Mouse (Mus musculus): ENCODE results near the gene Bap1.

Bap1 gene

GRCm38 (mm10) chr14:31233070-31233995, 17.9 kb upstream of the Bap1 start:
- DNase-seq (ENCODE audit: low read depth, low spot score), result no peak

DNA sequence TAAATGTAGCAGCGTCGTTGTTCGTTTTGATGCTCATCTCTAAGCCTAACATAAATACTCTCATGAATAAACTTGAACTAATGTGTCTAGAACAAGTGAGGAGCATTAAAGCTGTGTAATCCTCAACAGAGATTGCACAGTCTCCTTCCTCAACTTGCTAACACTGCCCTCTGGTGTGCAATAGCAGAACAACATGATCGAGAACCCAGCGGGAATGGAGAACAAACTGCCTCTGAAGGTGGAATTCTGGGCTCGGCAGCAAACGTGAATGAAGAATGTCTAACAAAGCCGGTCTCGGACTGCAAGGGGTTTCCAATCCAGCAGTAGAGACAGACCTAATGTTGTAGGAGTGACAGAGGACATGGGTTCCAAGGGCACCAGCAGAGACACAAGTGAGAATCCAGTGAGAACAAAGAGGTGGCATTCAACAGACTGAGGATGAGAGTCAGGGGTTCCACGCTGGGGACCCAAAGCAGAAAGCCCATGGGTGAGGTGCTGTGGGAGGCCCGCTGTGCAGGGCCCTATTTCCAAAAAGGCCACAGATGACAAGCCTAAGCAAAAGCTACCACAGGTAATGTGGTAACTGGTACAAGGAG, 17.2 kb upstream of the Bap1 start:
- peak; percentile 58 for DNase-seq (ENCODE audit: low read depth, low spot score)

DNA sequence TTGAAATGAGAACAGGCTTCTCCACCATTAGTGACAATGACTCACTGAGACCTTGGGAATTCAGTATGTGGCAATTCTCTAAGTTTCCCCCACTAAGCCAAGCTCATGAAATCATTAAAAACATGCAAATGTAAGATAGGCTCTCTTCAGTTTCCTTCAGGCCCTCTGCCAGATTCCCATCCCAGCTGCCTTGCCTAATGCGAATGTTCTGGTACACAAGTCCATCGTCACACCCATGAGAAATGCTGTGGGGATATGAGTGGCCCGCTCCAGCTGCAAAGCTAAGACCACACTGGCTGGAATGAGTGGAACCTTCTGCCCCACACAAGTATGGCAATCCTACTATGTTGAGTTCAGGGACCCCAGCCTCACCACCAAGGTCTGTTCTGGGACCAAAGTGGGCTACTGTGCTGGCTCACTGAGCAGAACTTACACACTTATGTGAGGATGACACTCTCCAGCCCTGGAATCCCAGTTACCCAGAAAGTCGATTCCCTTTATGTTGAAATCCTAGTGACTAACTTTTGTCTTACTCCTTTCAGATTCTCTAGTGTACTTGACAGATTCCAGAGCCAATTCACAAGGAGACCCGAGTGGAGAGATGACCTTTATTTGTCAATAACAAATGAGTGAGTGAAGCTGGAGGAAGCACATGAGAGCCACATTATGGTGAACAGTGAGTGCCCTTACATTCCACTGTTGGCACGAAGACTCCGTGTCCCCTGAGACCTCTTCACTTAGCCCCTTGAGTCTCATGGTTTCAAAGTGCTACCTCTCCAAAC, 14.0 kb upstream of the Bap1 start:
- DNase-seq (ENCODE audit: low read depth, low spot score), result no peak

DNA sequence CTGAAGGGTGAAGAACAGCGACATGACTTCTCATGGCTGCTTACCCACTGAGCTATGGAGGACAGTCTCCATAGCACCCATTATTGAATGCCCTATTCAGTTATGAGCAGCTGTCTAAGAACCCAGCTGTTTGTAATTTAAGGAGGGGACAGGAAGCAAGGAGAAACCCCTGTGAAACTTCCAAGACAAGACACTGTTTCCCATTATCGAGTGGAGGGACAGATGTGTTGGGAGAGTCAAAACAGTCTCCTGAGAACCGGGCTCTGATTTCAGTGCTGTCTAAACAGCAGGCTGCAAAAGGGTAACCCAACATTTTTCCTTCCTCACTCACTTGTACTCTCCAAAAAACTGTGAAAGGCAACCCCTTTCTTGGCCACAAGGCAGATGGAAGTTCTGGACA, 10.7 kb upstream of the Bap1 start:
- DNase-seq (ENCODE audit: low read depth, low spot score), result no peak

GRCm38 (mm10) chr14:31244777-31245176, 6.5 kb upstream of the Bap1 start:
- DNase-seq (ENCODE audit: low read depth, low spot score), result no peak

DNA sequence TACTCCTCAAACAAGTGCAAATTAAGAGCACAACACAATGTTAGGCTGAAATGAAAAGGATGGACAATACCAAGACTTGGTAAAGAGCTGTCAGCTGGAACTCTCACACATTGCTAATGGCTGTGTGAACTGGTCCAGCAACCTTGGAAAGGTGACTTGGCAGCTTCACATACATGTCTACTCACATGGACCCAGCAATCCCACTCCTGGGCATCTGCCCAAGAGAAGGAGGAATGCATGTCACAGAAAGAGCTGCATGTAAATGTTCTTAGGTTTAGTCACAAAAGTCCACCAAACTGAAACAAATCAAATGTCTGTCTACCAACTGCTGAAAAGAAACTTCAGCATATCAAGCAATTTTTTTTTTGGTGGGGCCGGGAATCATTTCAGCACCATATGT, 5.3 kb upstream of the Bap1 start:
- no peak for DNase-seq (ENCODE audit: low read depth, low spot score)

DNA sequence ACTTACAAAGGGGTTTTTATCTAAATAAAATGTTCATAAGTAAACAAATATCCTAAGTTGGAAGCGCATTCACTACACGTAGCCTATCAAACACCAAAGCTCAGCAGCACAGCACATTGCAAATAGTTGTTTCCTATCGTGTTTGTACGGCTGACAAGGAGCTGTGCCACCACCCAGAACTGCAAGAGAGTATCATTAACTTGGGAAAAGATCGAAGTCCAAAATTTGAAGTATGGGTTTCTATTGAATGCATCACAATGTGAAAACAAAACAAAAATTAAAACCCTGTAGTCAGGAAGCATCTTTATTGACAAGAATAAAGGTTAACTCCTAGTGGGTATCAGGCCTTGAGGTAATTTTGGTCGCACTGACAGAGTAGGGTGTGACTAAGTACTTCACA, 2.9 kb upstream of the Bap1 start:
- no peak for DNase-seq (ENCODE audit: low read depth, low spot score)

DNA sequence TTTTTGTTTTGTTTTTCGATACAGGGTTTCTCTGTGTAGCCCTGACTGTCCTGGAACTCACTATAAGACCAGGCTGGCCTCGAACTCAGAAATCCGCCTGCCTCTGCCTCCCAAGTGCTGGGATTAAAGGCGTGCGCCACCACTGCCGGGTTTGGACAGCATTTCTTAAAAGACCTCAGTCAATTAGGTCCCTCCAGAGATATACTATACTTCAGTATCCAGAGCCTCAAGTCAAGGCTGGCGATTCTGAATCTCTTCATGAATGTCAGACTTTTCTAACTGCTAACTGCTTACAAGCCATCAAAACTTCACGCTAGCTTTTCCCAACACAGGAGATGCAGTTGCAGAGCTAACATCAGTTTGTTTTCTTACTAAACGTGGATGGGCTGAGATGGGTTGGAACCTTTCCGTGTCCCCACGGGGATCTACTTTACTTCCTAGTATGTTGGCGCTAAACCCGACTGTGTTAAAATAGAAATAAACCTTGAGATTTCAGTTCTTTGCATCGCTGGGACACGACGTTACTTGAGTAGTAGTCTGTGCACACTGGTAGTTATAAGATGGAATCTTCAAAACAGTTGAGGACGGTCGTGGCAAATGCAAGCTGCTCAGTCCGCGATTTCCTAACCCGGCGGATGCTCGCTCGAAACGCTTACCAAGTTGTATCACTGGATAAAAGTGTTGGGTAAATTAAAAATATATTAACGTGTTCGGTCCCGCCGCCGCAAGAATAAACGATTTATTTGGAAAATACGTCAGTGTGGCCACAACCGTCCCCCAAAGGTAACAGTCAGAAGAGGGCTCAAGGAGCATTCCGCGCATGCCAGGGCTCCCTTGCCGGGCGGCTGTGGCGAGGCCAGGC, 797 bp upstream of the Bap1 start:
- no peak for DNase-seq (ENCODE audit: low read depth, low spot score)

DNA sequence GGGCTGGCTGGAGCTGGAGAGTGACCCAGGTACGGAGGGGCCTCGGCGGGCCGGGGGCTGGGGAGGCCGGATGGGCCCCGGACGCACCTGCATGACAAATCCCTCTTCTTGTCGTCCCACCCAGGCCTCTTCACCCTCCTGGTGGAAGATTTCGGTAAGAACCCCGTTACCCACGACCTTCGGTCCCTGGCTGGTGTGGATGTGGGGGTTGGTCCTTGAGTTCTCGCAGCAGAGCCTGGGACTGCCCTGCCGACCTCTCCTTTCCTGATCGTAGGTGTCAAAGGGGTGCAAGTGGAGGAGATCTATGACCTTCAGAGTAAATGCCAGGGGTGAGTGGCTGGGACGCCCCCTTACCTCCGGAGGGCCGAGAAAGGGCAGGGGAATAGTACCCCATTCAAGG, 376 bp downstream of the Bap1 start:
- no peak for DNase-seq (ENCODE audit: low read depth, low spot score)

DNA sequence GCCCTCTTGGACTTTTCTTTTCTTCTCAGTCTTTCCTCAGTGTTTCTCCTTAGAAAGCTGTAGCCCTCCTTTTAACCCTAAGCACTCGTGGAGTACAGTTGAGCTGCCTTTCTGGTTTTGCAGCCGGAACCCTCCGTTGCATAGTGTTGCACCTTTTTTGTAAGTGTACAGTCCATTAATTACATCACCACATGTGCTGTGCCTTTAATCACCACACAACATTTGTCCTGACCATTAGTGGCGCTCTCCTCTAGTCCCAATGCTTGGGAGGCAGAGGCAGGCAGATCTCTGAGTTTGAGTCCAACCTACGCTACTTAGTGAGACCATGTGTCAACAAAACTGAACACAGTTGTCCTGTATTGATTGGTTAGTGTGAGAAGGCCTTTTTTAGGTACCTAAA, 841 bp downstream of the Bap1 start:
- DNase-seq (ENCODE audit: low read depth, low spot score), result no peak

DNA sequence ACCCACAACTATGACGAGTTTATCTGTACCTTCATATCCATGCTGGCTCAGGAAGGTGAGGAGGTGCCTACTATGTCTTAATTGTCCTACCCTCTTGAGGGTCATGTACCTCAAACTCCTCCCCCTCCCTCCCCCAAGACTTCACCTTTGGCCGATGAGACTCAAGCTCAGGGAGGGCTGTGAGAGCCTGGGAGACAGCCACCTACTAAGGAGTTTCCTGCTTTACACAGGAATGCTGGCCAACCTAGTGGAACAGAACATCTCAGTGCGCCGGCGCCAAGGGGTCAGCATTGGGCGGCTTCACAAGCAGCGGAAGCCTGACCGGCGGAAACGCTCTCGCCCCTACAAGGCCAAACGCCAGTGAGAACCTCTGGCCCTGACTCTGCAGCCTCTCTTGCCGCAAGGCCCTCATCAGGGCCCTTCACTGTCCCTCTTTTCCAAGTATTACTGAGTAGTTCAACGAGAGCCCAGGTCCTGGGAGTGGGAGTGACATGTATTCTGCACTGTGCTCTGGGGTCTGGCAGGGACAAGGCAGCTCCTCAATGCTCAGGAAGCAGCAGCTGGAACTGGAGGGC, 7.3 kb downstream of the Bap1 start:
- no peak for DNase-seq (ENCODE audit: low read depth, low spot score)

GRCm38 (mm10) chr14:31260374-31260773, 9.1 kb downstream of the Bap1 start:
- no peak for DNase-seq (ENCODE audit: low read depth, low spot score)

DNA sequence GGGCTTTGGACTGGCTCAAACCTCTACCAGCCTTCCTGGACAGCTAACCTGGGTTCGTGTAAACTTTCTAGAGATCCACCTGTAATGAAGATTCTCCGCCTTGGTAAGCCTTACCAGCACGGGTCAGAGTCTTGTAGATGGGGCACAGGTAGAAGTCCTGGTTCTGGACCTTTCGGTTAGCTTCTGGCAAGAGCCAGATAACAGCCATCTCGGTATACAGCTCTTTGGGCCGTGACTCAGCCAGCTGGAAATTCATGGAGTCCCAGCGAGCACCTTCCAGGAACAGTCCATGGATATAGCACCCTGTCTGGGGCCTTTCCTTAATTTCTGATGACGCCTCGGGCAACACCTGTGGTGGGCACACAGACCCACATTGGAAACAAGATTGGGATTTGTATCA, 9.7 kb downstream of the Bap1 start:
- no peak for DNase-seq (ENCODE audit: low read depth, low spot score)

- DNase-seq (ENCODE audit: low read depth, low spot score), result peak; percentile 55
Measured at GRCm38 (mm10) chr14:31267649-31268048, 16.4 kb downstream of the Bap1 start.

DNA sequence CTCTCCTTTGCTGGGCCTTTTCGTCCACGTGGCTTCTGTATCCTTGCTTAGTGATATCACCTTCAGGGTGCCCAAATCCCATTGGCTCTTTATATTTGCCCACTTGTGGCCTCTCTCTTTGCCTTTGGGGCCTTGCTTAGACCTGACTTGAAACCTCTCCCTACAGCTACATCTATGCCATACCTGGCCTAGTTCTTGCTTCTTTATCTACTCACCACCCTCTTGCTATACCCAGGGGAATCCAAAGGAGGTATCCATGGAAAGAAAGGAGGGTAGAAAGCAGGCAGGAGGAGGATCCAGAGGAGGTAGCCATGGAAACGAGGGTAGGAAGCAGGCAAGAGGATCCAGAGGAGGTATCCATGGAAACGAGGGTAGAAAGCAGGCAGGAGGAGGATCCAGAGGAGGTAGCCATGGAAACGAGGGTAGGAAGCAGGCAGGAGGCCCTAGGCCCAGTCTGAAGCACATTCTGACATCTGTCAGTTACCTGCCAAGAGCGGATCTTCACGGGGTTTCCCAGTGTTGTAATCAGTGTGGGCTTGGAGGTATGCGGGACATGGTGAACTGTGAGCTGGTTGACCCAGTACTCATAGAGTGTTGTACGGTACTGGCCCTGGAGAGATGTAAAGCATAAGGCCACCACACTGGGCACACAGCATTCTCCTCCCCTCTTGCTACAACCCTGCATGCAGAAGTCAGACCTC, 17.2 kb downstream of the Bap1 start:
- DNase-seq (ENCODE audit: low read depth, low spot score), result peak; percentile 84

GRCm38 (mm10) chr14:31269456-31270100, 18.3 kb downstream of the Bap1 start:
- DNase-seq (ENCODE audit: low read depth, low spot score), result no peak

DNA sequence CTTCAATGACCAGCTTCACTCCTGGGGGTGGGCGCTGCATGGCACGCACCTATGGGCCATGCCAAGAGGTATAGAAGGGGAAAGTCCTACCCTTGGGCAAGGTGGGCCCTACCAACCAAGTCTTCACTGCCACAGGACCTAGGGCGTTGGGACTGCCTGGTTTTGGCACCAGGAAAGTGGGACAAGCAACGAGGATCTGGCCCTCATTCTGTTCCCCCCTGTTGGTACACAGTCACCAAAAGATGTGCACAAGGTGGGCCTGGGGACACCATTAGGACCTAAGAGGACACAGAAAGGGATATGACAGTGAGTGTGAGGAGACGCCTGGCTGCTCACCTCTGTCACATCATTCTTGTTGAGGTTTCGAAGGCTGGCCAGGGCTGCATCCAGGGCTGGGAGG, 19.9 kb downstream of the Bap1 start:
- no peak for DNase-seq (ENCODE audit: low read depth, low spot score)

DNA sequence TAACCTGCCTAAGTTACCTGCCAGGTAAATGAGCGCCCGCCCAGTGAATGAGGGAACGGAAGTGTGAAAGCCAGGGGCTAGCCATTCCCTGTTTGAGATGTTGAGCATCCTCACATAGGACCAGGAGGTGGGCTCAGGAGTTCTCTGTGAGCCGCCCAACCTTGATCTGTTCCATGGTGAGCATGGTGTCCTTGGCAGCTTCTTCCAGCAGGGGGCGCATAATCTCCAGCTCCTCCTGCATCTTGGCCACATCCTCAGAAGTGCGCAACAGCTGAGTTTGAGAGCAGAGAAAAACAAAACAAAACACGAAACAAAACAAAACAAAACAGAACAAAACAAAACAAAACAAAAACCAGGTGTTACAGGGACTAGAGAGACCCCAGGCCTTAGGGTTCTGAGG, 20.9 kb downstream of the Bap1 start:
- no peak for DNase-seq (ENCODE audit: low read depth, low spot score)

DNA sequence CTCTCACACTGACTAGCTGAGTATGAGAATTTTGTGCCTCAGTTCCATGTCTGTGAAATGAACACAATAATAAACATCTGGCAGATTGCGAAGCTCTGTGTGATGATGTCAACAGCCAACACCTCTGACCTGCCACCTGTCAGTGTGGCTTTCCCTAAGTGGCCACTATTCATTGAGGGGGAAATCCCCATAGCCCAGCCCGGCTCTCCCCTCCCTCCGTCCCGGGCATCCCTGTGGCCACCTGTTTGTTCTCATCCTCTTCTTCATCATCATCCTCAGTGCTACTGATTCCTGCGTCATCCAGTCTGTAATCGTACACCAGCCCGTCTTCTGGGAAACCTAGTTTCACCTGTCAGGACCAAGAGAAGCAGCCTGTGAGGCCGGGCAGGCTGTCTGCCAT, 34.5 kb downstream of the Bap1 start:
- DNase-seq (ENCODE audit: low read depth, low spot score), result no peak

Measured in telencephalon, adult 2 months (tissue).